Mouse (Mus musculus) right cerebral cortex, postnatal 36 days (tissue): ENCODE measurements around the gene Zc2hc1c.

Experiments
- DNase-seq, 2 experiments: peaks; one replicate each; pipeline ENCODE4 v3.0.0; 2022; ENCODE audit warnings: low spot score in 2 of 2, mixed read lengths in 1 of 2

Zc2hc1c gene

DNA sequence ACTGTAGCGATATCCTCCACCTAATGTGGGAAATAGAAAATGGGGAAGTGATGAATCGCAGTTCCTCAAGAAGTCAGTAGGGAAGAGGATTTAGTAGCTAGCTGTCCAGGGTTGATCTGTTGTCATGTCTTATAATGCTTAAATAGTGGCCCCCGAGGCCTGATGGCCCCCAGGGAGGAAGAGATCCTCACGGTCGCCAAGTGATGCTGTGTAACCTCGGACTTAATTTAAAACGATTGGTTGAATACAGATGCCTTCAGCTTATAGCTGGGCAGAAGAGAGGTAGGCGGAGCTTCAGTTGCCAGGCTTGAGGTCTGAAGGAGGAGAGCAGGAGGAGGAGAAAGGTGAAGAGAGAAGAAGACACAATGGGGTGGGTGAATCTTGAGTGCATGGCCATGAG, 4.1 kb upstream of the Zc2hc1c start:
- no peak for DNase-seq

DNA sequence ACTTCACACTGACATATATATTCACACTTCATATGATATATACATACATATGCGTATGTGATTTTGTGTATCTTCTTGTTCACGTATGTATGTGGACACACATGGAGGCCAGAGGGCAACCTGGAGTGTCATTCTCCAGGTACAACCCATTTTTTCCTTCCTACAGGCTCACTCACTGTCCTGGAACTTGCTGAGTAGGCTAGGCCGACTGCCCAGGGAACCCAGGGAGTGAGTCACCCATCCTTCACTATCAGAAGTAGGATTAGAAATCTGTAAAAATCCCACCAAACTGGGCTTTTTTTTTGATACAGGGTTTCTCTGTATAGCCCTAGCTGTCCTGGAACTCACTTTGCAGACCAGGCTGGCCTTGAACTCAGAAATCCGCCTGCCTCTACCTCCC, 3.4 kb upstream of the Zc2hc1c start:
- DNase-seq, result no peak

DNA sequence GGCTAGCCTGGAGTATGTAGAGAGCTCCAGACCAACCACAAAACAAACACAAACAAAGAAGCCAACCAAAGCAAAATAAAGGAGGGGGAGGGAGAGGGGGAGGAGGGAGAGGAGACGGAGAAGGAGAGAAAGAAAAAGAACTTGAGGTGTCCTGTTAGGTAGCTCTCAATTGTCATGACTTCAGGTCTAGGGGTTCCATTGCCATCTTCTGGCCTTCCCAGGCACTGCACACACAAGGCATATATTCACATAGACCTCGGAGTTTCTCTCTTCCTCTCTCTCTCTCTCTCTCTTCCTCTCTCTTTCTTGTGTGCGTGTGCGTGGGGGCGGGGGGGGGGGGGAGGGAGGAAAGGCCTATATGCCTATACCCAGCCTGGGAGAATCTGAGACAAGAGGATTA, 1.4 kb upstream of the Zc2hc1c start:
- DNase-seq, result no peak

DNA sequence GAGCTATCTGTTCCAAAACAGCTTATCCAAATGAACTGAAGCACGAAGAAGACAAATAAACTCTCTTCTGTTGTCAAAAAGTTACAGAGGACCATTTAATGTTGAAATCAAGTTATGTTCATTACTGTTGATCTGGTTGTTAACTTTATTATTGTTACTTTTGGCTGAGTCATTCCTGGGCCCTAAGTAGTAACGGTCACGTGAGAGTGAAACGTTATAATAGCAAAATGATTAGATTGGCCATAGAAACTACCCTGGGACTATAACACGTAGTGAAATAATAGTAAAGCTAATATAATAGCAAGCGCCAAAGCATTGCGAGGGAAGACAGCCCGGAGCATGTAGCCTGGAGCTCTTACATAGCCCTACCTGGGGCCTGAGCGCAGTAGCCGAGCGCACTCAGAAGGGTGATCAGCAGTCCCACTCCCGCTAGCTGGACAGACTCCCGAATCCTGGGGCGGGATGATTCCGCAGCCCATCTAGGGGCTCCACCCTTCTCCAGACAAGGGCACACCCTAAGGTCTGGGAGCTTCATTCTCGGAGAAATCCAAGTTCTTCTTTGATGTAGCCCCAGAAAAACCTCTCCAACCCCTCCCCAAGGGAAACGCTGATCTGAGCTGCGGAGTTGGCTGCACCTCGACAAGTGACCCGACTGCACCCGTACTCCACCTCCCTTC, 444 bp upstream of the Zc2hc1c start, which contains the start of gene Acyp1:
Gene Acyp1 (minus strand): TSS at position 630 of the 677 bp plus-strand sequence.
- no peak for DNase-seq

DNA sequence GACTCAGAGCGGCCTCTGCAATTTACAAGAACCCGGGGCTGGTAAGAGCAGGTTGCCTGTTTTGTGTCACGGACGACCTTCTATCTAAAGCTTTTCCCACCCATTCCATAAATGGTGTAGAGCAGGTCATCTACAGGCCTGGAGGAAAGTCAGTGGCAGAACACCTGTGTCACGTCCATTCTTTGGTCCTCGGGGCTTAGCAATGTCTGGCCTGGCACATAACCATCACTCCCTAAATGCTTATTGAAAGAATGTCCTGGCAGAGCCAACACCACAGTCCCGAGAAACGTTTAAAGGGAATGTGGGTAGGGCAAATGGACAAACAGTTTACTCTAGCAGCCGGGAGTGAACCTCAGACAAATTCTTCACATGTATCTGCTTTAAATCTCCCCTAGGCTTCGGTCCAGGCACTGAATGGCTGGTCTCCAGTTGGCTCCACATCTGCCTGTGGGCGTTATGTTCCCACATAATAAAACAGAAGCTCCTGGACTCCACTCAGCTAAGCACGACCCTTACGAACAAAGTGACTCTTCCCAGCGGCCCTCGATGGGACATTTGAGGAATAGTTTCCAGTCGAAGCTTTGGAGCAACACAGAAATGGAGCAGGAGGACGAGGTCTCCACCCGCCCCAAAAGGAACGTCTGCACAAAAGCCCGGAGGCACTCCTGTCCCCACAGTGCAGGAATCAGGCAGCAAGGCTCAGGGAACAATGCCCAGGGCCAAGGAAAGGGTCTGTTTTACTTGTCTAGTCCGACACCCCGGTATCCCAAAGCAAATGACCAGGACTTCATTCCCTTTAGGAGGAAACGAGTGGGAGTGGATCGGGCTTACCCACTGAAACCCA, 988 bp downstream of the Zc2hc1c start:
- no peak for DNase-seq

DNA sequence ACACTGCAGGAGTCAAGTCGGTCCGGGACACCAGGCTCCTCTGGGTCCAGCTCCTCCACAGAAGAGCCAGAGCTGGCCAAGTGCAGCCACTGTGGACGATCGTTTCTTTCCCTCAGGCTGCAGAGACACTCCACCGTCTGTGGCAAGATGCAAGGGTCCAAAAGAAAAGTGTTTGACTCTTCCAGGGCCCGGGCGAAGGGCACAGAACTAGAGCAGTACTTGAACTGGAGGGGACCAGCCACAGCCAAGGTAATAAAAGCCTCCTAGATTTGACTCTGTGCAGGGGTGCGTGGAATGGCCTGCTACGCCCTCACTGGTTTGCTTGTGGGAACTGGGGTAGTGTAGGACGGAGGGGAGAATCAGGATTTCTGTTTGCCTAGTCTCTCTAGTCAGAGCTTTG, 2.2 kb downstream of the Zc2hc1c start:
- no peak for DNase-seq

DNA sequence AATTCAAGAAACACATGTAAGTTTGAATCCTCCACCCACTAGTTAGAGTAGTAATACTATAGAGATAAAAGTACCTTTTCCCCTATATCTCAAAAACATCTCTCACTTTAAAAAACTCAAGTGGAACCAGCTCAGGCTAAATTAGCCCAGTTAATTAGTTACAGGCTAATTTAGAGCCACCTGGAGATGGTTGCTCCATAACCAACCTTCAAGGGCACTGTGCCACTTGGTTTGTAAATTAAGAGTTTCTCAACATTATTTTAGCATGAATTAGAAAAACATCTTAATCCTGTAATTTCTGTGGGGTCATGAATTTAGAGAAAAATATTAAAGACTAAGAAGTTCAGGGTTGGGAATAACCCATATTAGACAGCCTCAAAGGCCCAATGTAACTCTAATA, 3.1 kb downstream of the Zc2hc1c start:
- DNase-seq, result no peak

DNA sequence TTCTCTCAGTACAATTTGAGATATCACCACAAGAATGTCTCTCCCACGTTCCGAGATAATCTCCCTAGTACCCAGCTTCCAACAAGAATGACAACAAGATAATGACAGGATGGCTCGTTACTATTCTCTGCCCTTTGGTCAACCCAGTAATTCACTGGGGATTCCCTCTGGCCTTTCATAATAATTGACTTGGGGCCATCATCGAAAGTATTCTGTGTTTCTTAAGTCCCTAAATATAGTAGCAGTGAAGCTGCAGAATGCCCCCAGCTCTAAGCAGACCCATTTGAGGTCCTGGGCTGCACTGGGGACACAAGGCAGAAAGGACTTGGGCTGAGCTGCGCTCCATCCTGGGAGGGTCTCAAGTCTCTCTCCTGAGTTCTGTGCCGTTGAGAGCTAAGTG, 3.9 kb downstream of the Zc2hc1c start:
- no peak for DNase-seq

DNA sequence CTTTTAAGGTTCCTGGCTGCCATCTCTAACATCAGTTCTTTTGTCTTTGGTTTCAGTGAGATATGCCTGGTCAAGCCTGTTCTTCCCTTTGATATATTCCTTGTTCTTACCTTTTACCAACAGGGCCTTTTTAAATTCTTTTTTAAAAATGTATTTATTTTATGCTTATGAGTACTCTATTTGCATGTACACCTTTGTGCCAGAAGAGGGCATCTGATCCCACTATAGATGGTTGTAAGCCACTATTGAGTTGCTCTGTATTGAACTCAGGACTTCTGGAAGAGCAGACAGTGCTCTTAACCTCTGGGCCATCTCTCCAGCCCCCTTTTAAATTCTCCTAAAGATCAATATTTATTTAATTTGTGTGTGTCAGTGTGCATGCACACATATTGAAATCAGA, 4.5 kb downstream of the Zc2hc1c start:
- DNase-seq, result no peak

DNA sequence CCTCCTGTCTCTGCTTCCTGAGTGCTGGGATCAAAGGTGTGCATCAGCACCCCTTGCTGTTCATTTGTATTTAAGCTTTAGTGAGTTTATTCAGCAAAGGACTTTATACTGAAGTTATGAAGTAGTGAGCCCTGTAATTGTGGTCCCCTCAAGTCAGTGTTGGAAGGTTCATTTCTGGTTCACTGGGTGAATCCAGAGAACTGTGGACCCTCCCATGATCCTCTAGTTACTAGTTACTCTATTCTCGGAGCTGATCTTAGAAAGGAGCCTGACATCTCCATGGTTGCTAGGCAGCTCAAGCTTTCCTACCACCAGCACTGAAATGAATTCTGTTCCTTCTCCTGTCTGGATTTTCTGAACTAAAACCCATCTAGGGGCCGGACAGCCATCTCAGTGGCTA, 7.1 kb downstream of the Zc2hc1c start:
- DNase-seq, result no peak

DNA sequence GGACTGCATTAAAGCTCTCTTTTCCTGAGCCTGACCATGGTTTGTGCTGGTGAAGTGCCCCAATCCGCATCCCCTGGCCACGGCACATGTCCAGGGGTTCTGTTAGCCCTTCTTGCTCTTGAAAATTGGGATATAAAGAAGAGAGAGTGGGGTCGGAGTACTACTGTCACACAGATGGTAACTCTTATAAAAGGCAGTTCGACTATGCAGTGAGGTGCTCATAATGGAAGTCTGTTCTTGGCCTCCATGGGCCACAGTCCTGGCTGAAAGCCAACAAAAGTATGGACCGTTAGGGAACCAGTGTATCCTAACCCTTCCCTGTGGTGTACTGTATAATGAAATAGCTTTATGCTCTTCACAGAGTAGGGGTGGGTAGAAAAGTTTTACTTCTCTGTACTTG, 8.5 kb downstream of the Zc2hc1c start:
- DNase-seq, result no peak

DNA sequence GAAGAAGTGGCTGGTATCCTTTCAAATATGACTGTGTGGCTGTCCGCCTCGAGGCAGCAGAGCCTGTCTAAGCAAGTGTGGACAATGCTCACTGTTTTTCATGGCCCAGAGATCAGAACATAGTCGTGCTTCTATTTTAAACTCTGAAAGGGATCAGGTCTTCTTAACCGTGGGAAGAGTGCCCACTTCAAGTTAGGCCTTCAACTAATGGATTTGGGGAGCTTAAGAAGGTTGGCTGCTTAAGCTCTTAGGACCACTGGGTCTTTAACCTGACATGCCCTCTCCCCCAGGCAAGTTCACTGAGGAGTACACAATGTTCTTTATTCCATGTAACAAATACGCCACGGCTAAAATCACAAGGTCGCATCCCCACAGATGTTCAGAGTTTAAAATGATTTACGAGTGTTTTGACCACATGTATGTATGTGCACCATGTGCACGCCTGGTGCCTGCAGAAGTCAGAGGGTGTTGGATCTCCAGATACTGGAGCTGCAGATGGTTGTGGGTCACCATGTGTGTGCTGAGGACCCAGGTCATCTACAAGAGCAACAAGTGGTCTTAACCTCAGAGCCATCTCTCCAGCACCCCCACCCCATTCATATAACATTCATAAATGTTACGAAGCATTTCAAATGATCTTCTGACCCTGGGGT, 9.1 kb downstream of the Zc2hc1c start:
- DNase-seq, result no peak

DNA sequence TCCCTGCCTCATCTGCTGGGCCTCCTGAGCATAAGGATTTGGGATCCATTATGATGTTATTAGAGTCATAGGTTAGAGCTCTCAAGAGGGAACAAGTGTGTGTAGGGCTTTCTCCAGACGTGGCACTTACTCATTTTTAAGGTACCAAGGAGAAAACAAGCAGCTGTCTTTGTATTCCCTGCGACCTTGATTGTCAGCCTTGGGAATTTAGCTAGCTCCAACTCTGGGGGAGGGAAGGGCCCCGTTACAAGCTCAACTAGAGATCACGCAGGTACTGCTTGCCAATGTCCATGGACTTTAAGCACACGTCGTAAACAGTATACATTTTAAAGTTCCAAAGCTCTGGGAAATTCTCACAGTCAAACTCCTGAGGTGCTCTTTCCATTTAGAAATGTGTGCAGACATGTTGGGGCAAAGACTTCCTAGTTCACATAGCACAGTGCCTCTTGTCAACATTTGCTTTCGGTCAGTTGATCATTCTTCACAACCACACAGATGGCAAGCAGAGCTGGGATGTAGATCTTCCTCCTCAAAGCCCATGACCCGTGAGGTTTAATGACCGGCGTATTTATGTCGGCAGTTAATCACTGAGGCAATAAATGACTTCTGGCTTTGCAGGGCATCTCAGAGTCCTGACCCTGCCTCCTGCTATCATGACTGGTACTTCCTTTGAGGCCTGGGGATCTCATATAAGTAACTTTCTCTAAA, 9.9 kb downstream of the Zc2hc1c start:
- DNase-seq, result no peak

DNA sequence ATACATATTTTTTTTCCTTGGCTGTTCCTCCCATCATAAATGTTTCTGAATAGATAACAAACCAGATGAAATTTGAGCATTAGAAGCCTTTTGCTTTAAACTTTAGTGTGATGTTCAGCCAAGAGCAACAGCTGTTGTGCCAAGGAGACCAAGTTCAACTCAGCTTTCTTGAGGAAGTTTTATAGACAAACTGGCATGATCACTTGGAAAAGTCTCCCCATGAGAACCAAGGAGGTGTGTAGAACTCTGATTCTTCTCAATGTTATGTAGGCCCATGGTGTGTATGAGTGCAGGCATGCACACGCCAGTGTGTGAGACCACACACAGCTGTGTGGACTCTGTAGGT, 10.4 kb downstream of the Zc2hc1c start:
- DNase-seq, result no peak

DNA sequence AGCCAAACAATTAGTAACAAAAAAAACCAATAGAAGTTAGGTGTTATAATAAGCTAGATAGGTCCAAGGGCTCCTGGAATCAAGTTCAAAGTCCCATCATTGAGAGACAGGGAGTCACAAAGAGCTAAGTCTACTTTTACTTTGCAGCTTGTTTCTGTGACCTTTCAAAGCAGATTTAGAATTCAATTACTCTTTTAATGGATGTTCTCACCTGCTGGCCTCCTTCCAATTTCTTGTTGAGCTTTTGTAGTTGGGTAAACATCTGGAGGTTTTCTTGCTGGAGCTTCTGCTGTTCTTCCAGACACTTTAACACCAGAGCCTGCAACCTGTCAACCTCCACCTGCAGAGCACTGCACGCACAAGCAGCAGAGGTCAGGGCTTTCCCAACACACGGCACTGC, 14.9 kb downstream of the Zc2hc1c start:
- DNase-seq, result no peak

DNA sequence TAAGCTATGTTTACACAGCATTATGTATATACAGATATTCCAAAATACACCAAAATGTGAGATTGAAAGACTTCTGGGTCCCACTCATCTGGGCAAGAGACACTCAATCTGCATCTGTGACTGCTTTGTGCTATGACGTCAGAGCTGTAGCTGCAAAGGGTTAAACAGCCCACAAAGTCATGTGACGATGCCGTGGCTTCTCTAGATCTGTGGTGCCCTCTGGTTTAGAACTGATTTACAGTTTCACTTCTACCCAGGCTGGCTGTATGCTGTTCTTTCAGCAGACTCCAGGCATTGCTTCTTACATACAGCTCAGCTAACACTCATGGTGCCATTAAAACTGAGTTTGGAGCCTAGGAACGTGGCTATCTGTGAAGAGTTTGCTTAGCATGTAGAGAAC, 16.3 kb downstream of the Zc2hc1c start:
- DNase-seq, result no peak

DNA sequence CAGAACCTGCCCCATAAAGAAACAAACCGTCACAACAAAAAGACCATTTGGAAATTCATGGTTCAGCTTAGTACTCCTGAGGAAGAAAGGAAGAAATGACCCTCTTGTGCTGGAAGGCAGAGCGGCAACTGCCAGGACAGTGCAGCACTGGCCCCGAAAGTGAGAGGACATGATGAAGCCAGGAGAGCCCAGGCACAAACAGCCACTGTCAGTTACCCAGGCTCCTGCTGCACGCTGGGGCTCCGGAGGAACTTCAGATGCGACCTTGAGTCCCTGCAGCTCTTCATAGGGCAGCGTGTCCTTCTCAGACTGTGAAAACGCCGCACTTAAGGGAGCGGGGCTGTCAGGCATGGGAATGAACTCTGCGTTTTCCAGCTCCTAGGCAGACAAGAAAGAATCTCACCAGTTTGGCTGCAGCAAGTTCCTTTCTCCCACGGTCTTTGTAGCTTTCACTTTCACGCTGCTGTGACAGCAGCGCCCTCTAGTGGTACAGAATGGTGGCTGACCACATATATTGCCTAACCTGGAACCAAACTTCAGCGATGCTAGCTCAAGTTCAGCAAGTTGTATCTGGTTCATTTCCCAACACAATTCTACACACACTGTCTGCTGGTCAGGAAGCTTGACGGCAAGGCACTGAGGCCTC, 17.0 kb downstream of the Zc2hc1c start:
- DNase-seq, result peak; percentile 79 to 80

DNA sequence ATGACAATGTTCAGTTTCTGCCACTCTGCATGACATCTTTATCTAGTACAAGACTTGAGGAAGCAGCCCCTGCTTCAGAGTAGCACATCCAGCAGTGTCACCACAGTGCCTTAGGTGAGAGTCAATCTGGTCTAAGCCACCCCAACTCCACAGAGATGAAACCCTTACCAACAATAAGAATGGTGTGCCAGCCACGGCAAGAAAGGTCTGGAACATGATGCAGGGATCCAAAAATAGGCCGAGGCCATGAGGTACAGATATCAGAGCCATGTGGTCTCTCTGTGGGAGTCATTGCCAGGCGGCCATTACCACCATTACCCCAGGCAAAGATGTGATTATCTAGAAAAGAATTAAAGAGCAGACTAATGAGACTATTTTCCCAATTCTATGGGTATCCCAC, 20.3 kb downstream of the Zc2hc1c start:
- no peak for DNase-seq

DNA sequence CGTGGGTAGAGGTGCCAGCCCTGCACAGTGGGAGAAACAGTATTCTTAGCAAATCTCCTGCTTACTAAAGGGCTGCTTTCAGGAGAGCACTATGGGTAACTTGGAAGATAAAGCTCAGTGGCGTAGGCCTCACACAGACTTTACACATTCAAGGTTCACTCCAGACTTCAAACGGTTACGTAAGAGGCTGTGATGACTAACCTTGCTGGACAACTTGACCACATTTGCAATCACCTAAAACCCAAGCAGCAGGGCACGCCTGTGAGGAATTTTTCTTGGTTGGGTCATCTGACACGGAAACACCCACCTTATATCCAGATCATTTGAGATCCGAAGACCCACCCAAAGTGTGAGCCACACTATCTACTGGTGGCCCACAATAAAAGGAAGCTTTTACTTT, 41.8 kb downstream of the Zc2hc1c start:
- DNase-seq, result no peak

DNA sequence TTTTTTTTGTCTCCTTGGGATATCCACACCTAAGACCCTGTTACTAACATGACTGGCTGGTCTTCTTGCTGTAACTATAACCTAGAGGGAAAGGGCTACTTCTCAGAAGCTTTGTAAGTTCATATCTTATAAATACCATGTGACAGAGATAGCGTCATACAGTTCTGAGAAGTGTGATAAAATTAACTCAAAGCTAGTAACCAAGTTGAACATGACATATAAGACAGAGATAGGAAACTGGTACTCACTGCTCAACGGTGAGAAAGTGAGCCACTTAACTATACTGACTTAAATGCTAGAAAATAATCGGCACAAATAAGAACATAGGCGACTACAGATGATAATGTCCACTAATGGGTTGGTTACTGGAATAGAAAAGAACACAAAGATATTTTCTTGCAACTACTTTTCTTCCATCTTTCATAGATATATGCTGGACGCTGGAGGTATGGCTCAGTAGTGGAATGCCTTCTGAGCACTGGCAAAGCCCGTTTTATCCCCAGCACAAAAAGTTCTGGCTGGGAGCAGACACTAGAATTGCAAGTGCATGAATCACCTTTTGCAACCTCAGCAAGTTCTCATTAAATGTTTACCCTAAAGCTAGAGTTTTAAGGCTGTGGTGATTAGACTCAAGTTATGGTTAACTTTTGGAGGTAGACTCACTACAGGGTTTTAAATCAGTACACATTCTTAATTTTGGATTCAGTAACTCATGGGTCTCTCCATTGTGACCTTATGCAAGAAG, 49.3 kb downstream of the Zc2hc1c start:
- DNase-seq, result no peak

DNA sequence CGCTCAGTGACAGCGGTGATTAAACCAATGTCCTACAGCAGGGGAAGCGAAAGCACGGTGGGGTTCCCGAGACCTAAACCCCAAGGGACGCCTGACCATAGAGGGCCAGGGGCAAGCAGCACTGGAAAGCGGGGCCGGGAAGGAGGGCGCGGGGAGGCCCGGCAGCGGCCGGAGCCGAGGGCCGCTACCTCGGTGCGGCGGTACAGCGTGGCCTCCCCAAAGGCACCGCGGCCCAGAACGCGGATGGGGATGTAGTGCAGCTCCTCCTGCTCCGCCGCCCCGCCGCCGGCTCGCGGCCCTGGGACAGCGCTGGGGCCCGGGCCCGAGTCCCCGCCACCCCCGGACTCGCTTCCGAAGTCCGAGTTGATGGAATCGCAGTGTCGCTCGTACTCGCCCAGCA, 50.4 kb downstream of the Zc2hc1c start:
- peak in 1 of 2 experiments; percentile 9 for DNase-seq
